Mouse (Mus musculus): Measurements from ENCODE around the gene Rgs6. TPM values are rescaled to one million over a fixed set of nuclear protein-coding genes. Genes with fewer than 3 reads are reported as not detected.

The Rgs6 gene
- polyA plus RNA-seq, 1 experiment from 2014 or later, result 0.20 TPM

DNA sequence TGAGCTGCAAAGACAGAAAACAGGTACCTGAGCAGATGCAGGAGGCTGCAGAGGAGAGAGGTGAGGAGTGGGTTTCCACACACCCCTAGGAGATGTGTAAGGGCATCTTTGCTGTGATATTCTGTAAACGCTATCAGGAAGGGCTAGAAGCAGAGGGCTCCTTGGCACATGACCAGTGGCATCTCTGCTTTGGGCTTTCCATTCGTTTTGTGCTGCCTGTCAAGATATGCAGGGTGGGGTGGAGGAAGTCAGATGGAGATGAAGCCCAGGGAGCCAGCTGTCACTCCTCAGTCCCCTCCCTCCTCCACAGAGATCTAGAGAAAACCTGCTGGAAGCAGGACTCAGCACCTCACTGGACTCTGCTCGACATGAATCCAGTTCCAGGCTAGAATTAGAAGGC lies 555.0 kb downstream of the Rgs6 start:
- 18% methylated on average over 3 of the region's 3 CpGs for WGBS (ENCODE audit: insufficient replicate concordance)
- Histone ChIP-seq H3K27me3 (ENCODE audit: control insufficient read depth, insufficient read depth, low read depth, low read length) (no peaks in the 10 kb centered on the region), H3K36me3 (ENCODE audit: control insufficient read depth, insufficient read depth) (no peaks in the 10 kb centered on the region), H3K4me1 (ENCODE audit: control insufficient read depth, low read depth, low read length) (peaks cover 38% of the 10 kb centered on the region), H3K9ac (ENCODE audit: low read depth, low read length) (no peak overlapping the region), H3K27ac (ENCODE audit: low read length) (peak overlapping the region; percentile 45), H3K4me3 (ENCODE audit: low read depth, low read length) (no peak overlapping the region), H3K9me3 (replicated peaks; ENCODE audit: control insufficient read depth, low read length) (no peaks in the 10 kb centered on the region), H3K4me2 (ENCODE audit: low read depth, low read length) (peak overlapping the region; percentile 7)
- ATAC-seq (ENCODE audit: low read depth), result peak; percentile 86

DNA sequence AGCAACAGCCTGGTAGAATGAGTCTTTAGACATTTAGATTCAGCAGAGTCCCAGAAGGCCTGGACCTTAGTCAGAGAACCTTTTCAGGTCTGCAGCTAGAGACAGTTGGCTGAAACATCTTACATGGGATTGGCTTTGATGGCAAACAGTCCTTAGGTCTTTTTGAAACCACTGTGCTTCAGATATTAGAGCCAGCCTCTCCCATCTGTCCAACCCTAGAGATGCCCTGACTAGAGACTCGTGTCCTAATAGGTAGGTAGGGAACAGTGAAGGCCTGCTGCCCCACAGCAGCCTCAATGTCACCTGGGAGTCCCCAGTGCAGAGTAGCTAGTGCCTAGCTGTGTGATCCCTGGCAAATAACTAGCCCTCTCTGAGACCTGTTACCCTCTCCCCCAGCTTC lies 555.5 kb downstream of the Rgs6 start:
- Histone ChIP-seq H3K4me3 (ENCODE audit: low read depth, low read length) (no peak overlapping the region), H3K36me3 (ENCODE audit: control insufficient read depth, insufficient read depth) (no peaks in the 10 kb centered on the region), H3K4me1 (ENCODE audit: control insufficient read depth, low read depth, low read length) (peaks cover 38% of the 10 kb centered on the region), H3K9me3 (replicated peaks; ENCODE audit: control insufficient read depth, low read length) (no peaks in the 10 kb centered on the region), H3K9ac (ENCODE audit: low read depth, low read length) (0 out of 2 replicates have a peak overlapping the region, but pooled peaks have one; percentile 3), H3K27ac (ENCODE audit: low read length) (peak overlapping the region; percentile 18; the same call in 1 of the 2 replicates), H3K4me2 (ENCODE audit: low read depth, low read length) (no peak overlapping the region), H3K27me3 (ENCODE audit: control insufficient read depth, insufficient read depth, low read depth, low read length) (no peaks in the 10 kb centered on the region)
- 50% methylated on average over 1 of the region's 1 CpGs for WGBS (ENCODE audit: insufficient replicate concordance)
- ATAC-seq (ENCODE audit: low read depth), result no peak

DNA sequence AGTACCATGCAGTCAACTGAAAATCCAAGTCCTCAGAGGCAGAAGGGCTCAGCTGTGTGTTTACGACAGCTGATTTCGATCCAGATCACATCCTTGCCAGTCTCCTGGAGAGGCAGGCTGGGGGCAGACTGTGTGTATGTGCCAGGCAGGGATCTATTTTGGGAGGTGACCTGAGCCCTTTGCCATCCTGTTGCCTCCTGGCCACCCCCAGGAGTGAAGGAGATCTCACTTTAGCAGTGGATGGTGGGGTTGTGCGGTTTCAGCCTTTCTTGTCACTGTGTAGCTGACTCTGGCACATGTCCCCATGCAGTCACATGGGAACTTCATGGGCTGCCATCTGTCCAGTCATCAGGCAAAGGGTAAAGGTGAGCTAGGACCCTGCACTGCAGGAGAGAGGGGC lies 557.0 kb downstream of the Rgs6 start:
- H3K27ac ChIP-seq (ENCODE audit: low read length), result no peak overlapping the region
- peaks cover 38% of the 10 kb centered on the region for H3K4me1 ChIP-seq (ENCODE audit: control insufficient read depth, low read depth, low read length)
- H3K9me3 ChIP-seq (replicated peaks; ENCODE audit: control insufficient read depth, low read length), result no peaks in the 10 kb centered on the region
- no peak overlapping the region for H3K4me2 ChIP-seq (ENCODE audit: low read depth, low read length)
- H3K4me3 ChIP-seq (ENCODE audit: low read depth, low read length), result no peak overlapping the region
- no peak overlapping the region for H3K9ac ChIP-seq (ENCODE audit: low read depth, low read length)
- H3K27me3 ChIP-seq (ENCODE audit: control insufficient read depth, insufficient read depth, low read depth, low read length), result no peaks in the 10 kb centered on the region
- 79% methylated on average over 3 of the region's 3 CpGs for WGBS (ENCODE audit: insufficient replicate concordance)
- no peak for ATAC-seq (ENCODE audit: low read depth)
- H3K36me3 ChIP-seq (ENCODE audit: control insufficient read depth, insufficient read depth), result no peaks in the 10 kb centered on the region

DNA sequence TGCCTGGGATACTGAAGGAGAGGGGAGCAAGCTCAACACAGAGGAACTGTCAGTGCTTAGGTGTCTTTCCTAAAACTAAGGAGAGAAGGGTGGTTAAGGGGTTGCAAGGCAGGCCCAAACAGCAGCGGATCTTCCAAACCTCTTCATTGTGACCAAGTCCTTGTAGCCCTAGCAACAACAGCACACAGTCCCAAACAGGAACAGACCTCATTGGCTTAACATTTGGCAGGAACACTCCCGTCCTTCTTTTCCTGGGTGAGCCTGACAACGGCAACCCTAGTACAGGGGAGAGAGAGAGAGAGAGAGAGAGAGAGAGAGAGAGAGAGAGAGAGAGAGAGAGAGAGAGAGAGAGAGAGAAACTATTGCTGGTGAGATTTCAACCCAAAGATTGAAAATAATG lies 557.8 kb downstream of the Rgs6 start:
- H3K4me3 ChIP-seq (ENCODE audit: low read depth, low read length), result no peak overlapping the region

DNA sequence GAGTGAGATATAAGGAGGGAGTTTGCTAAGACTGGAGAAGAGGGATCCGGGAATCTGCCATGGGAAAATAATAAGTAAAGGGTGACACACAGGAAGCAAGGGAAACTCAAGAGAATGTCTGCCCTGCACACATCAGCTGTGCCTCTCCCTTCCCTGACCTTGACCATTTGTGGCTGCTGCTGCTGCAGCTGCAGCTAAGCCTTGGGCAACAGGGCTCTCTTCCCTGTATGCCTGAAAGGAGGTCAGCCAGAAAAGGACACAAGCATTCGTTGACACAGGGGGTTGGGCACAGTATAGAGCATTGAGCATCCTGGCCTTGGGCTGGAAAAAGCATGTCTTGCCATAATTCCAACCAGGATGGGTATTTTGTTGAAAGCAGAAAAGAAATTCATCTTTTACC lies 558.8 kb downstream of the Rgs6 start:
- no peaks in the 10 kb centered on the region for H3K36me3 ChIP-seq (ENCODE audit: control insufficient read depth, insufficient read depth)
- H3K27ac ChIP-seq (ENCODE audit: low read length), result no peak overlapping the region
- no peaks in the 10 kb centered on the region for H3K27me3 ChIP-seq (ENCODE audit: control insufficient read depth, insufficient read depth, low read depth, low read length)
- no peak overlapping the region for H3K9ac ChIP-seq (ENCODE audit: low read depth, low read length)
- H3K4me2 ChIP-seq (ENCODE audit: low read depth, low read length), result no peak overlapping the region
- no peak overlapping the region for H3K4me3 ChIP-seq (ENCODE audit: low read depth, low read length)
- ATAC-seq (ENCODE audit: low read depth), result no peak
- H3K4me1 ChIP-seq (ENCODE audit: control insufficient read depth, low read depth, low read length), result peaks cover 21% of the 10 kb centered on the region
- H3K9me3 ChIP-seq (replicated peaks; ENCODE audit: control insufficient read depth, low read length), result no peaks in the 10 kb centered on the region
- WGBS (ENCODE audit: insufficient replicate concordance), result 45% methylated on average over 2 of the region's 2 CpGs

More for the DNA sequence above, 557.8 kb downstream of the Rgs6 start:
- H3K4me2 ChIP-seq (ENCODE audit: low read depth, low read length), result no peak overlapping the region
- no peak overlapping the region for H3K27ac ChIP-seq (ENCODE audit: low read length)
- no peaks in the 10 kb centered on the region for H3K36me3 ChIP-seq (ENCODE audit: control insufficient read depth, insufficient read depth)
- H3K4me1 ChIP-seq (ENCODE audit: control insufficient read depth, low read depth, low read length), result peaks cover 31% of the 10 kb centered on the region
- 69% methylated on average over 3 of the region's 3 CpGs for WGBS (ENCODE audit: insufficient replicate concordance)
- ATAC-seq (ENCODE audit: low read depth), result no peak
- no peak overlapping the region for H3K9ac ChIP-seq (ENCODE audit: low read depth, low read length)
- no peaks in the 10 kb centered on the region for H3K9me3 ChIP-seq (replicated peaks; ENCODE audit: control insufficient read depth, low read length)
- H3K27me3 ChIP-seq (ENCODE audit: control insufficient read depth, insufficient read depth, low read depth, low read length), result no peaks in the 10 kb centered on the region

DNA sequence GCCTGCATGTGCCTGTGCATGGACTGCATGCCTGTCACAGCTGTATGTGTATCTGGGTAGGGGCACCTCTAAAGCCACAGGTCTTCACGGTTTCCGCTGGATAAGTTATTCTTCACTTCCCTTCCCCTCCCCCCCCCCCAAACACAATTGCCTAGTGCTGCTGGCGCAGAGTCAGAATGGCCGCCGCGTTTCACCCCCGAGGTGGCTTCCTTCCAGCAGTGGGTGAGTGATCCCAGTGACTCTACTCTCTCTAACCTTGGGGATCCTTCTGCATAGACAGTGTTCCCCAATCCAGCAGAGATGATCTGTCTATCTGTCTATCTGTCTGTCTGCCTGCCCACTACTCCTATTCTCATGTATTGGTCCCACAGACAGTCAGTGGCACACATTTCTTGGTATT lies 561.9 kb downstream of the Rgs6 start:
- ATAC-seq (ENCODE audit: low read depth), result no peak
- Histone ChIP-seq H3K9ac (ENCODE audit: low read depth, low read length) (no peak overlapping the region), H3K9me3 (replicated peaks; ENCODE audit: control insufficient read depth, low read length) (no peaks in the 10 kb centered on the region), H3K27me3 (ENCODE audit: control insufficient read depth, insufficient read depth, low read depth, low read length) (no peaks in the 10 kb centered on the region), H3K4me2 (ENCODE audit: low read depth, low read length) (no peak overlapping the region), H3K36me3 (ENCODE audit: control insufficient read depth, insufficient read depth) (no peaks in the 10 kb centered on the region), H3K4me3 (ENCODE audit: low read depth, low read length) (no peak overlapping the region), H3K27ac (ENCODE audit: low read length) (no peak overlapping the region), H3K4me1 (ENCODE audit: control insufficient read depth, low read depth, low read length) (no peaks in the 10 kb centered on the region)
- 57% methylated on average over 7 of the region's 7 CpGs for WGBS (ENCODE audit: insufficient replicate concordance)

DNA sequence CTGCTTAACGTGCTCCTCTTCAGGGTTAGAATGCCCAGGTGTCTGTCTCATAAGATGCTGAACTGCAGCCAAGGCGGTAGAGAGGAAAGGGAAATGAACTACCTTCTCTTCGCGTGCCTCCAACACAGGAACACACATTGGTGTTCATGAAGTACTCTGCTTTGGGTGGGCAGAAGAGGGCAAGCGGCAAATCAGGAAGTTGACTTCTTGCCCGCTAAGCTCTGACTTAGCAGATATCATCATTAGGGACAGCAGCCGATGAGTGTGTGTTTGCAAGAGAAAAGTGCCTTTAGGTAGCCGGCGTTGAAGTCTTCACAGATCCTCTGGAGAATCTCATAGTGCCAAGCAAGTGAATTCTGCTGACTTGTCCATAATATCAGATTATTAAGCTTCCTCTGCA lies 562.7 kb downstream of the Rgs6 start:
- no peak overlapping the region for H3K4me3 ChIP-seq (ENCODE audit: low read depth, low read length)
- ATAC-seq (ENCODE audit: low read depth), result no peak
- no peak overlapping the region for H3K9ac ChIP-seq (ENCODE audit: low read depth, low read length)
- WGBS (ENCODE audit: insufficient replicate concordance), result 48% methylated on average over 9 of the region's 9 CpGs
- no peaks in the 10 kb centered on the region for H3K4me1 ChIP-seq (ENCODE audit: control insufficient read depth, low read depth, low read length)
- H3K27me3 ChIP-seq (ENCODE audit: control insufficient read depth, insufficient read depth, low read depth, low read length), result no peaks in the 10 kb centered on the region
- no peaks in the 10 kb centered on the region for H3K9me3 ChIP-seq (replicated peaks; ENCODE audit: control insufficient read depth, low read length)
- no peak overlapping the region for H3K4me2 ChIP-seq (ENCODE audit: low read depth, low read length)
- H3K36me3 ChIP-seq (ENCODE audit: control insufficient read depth, insufficient read depth), result no peaks in the 10 kb centered on the region
- no peak overlapping the region for H3K27ac ChIP-seq (ENCODE audit: low read length)

DNA sequence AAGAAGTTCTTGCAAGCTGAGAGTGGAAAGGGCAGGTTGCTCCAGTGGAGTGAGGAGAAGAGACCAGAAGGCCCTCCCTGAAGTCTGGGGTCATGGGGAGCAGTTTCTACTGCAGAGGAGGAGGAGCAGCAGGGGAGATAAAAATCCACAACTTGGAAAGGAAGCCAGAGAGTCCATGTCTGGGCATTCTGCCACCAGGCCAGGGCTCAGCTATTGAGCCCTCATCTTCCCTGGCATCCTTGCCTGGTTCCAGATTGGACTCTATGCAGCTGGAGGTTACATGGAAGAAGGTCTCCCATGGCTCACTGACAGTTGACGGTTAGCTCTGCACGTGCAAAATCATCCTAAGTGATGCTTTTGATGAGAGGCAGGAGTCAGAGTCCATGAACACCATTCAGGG lies 563.4 kb downstream of the Rgs6 start:
- H3K9ac ChIP-seq (ENCODE audit: low read depth, low read length), result no peak overlapping the region
- H3K4me3 ChIP-seq (ENCODE audit: low read depth, low read length), result no peak overlapping the region
- H3K4me1 ChIP-seq (ENCODE audit: control insufficient read depth, low read depth, low read length), result no peaks in the 10 kb centered on the region
- 56% methylated on average over 2 of the region's 2 CpGs for WGBS (ENCODE audit: insufficient replicate concordance)
- no peak for ATAC-seq (ENCODE audit: low read depth)
- no peaks in the 10 kb centered on the region for H3K27me3 ChIP-seq (ENCODE audit: control insufficient read depth, insufficient read depth, low read depth, low read length)
- H3K36me3 ChIP-seq (ENCODE audit: control insufficient read depth, insufficient read depth), result no peaks in the 10 kb centered on the region
- H3K9me3 ChIP-seq (replicated peaks; ENCODE audit: control insufficient read depth, low read length), result no peaks in the 10 kb centered on the region
- no peak overlapping the region for H3K4me2 ChIP-seq (ENCODE audit: low read depth, low read length)
- no peak overlapping the region for H3K27ac ChIP-seq (ENCODE audit: low read length)

DNA sequence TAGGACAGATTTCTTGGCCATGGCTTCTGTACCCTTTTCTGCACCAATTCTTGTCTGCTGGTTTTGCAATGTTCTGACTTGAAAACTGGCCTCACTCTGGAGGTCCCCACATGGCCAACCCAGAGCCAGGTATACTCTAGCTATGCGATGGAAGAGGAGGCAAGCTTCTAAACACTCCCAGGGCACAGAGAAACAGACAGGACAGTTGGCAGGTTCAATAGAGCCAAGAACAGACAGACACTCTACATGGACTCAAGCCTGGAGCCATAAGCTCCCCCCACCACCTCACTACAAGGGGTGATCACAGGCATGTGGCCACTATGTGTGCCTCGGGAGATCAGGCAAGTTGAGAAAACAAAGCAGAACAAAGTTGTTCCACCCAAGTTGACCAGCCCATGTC lies 572.1 kb downstream of the Rgs6 start:
- H3K4me3 ChIP-seq (ENCODE audit: low read depth, low read length), result no peak overlapping the region
- H3K27me3 ChIP-seq (ENCODE audit: control insufficient read depth, insufficient read depth, low read depth, low read length), result no peaks in the 10 kb centered on the region
- ATAC-seq (ENCODE audit: low read depth), result no peak
- H3K9ac ChIP-seq (ENCODE audit: low read depth, low read length), result no peak overlapping the region
- no peak overlapping the region for H3K27ac ChIP-seq (ENCODE audit: low read length)
- H3K36me3 ChIP-seq (ENCODE audit: control insufficient read depth, insufficient read depth), result no peaks in the 10 kb centered on the region
- 52% methylated on average over 2 of the region's 2 CpGs for WGBS (ENCODE audit: insufficient replicate concordance)
- H3K9me3 ChIP-seq (replicated peaks; ENCODE audit: control insufficient read depth, low read length), result no peaks in the 10 kb centered on the region
- H3K4me2 ChIP-seq (ENCODE audit: low read depth, low read length), result no peak overlapping the region
- H3K4me1 ChIP-seq (ENCODE audit: control insufficient read depth, low read depth, low read length), result no peaks in the 10 kb centered on the region; the same call in 1 of the 2 replicates
